Mouse (Mus musculus): ENCODE measurements around the gene Noc3l. TPM values are rescaled to one million over a fixed set of nuclear protein-coding genes. Genes with fewer than 3 reads are reported as not detected.

Gene Noc3l
- polyA plus RNA-seq, 1 experiment = 0.03 TPM

- Histone ChIP-seq H3K36me3 (ENCODE audit: control insufficient read depth) (no peaks in the 10 kb centered on the region), H3K4me3 (replicated peaks) (no peak overlapping the region), H3K4me1 (ENCODE audit: control insufficient read depth) (no peaks in the 10 kb centered on the region), H3K9me3 (ENCODE audit: control insufficient read depth, low read length) (no peaks in the 10 kb centered on the region), H3K27me3 (ENCODE audit: control insufficient read depth) (no peaks in the 10 kb centered on the region)
- TF ChIP-seq GATA1 (IDR thresholded peaks at IDR 0.05; ENCODE audit: low read length) (no peak), TAL1 (IDR thresholded peaks at IDR 0.05; ENCODE audit: low read length) (no peak)
These were observed 74.5 kb downstream of the Noc3l start for GRCm38 (mm10) chr19:38744546-38744945.

Other genes with a start within 250 kb of the Noc3l start
- gene Tbc1d12, start 17.3 kb upstream of the Noc3l start, polyA plus RNA-seq (2012) = 0.25 and 0.32 TPM in 2 replicates
- 0.28 and 0.35 TPM in 2 replicates for gene Hells, start 111.7 kb upstream of the Noc3l start, polyA plus RNA-seq (2012)
- 0.02 TPM in 1 of 2 replicates, not detected in the other for gene Cyp2c55, start 187.8 kb upstream of the Noc3l start, polyA plus RNA-seq (2012)
- not detected in 2 replicates for gene Cyp2c65, start 241.8 kb upstream of the Noc3l start, polyA plus RNA-seq (2012)

All from erythroblast, embryonic 14.5 days (primary cell).